Mouse (Mus musculus) cerebral cortex, adult 2 months (tissue): ENCODE measurements around the gene Psmb2.

Experiments
- WGBS: fragments of 180-500 bp; shearing (Covaris S2); methylation state at CpG from one replicate; pipeline ENCODE4 v1.1.7; 2018; 5-methylcytosine and 5-hydroxymethylcytosine counted together

Psmb2 gene

DNA sequence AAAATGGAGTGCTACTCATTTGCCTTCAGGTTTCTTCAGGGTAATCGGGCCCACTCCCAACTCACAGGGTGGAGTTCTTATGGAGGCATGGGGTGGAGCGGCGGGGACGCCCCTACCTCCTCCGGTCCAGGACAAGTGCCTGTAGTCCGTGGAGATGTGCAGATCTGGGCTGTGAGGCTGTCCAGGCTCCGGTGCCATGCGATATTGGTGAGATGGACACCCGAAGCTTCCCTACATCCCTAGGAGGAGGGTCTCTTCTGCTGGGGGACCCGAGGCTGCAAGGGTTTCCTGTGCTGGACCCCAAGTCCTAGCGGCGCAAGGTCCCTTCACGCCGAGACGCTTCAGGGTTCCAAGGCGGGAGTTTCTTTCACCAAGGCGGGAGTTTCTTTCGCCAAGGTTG, 54.7 kb downstream of the Psmb2 start:
- WGBS: 4% methylated on average over 18 of the region's 18 CpGs

DNA sequence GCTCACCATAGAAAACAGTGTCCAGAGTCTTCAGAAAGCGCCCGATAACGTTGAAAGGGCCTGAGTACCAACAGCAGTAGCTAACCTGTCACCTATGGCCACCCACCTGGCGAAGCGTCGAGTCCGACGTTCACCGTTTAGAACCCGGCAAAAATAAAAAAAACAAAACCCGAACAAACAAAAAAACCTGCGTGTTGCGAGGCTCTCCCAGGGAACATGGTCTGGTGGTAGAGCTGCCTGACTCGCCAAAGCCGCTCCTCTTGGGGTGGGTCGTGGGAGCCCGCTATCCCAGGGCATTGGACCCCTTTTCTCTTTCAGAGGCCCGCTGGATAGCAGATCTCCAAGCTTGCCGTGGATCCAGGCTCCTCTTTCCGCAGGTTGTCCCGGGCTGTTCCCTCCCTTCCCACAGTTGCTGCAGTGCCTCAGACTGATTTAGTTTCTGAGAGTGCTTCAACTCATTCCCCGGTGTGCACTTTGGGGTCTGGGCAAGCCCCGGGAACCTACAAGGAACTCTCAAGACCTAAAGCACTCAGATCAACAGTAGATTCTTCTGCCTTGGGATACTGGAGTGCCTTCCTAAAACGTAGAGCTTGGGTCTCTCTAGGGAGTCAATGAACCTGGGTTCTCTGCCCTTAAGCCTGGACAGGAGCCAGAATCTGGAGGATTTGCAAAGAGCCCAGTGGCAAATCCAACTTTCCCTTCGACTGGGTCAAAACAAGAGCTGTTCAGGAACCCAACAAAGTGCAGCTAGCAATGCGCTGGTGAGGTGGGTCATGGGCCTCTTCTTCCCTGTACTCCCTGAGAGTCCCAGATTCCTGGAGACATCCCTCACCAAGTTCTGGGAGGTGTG, 55.3 kb downstream of the Psmb2 start:
- 9% methylated on average over 26 of the region's 26 CpGs for WGBS

DNA sequence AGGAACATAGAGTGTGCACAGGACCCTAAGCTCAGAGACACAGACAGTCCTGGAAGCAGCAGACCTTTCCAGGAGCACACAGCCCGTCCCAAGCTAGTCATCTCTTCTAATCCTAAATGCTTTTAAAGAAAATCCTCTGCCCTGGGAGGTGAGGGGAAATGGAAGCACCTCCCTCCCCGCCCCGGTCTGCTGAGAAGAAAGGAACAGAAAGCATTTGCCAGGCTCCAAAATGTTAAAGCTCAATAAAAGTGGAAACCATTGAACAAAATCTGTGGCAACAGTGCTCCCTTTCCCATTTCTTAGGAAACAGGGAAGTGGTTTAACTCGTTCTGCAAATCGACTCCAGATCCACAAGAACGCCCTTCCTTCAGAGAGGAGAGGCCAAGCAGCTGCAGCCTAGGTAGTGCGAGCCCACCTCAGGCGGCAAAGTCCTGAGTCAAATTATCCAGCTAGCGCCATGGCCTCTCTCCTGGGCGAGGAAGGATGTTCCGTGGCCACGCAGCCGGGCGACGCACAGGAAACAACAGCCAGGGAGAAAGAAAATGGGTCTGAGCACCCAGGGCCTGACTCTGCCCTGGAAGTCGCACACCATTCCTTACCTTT, 56.7 kb downstream of the Psmb2 start:
- 23% methylated on average over 16 of the region's 16 CpGs for WGBS

DNA sequence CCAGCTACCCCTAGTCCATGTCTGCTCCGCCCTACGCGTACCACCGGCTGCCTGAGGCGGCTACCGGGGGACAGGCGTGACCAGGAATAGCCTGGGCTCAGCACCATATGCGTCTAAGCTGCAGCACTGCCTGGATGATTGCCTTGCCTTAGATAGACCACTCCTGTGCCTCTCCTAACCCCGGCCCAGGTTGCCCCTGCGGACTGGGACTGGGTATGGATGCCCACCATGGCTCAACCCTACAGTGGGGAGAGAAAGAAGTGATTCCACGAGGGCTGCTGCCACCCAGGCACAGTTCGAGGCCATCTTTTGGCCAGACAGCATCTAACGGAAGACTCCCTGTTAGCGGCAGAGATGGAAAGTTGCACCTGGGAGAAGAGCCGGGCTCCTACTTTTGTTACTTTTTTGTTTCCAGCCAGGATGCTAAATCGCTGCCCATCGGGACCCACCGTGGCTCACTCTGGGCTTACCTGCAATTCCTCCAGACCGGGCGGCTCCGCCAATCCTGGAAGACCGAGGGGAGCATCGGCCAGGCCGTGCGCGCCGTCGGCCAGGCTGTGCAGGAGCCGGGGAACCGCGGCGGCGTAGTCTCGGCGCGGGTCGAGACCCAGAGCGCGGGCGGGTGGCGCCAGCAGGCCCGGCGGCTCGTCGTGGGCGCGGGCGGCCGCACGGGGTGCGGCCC, 57.4 kb downstream of the Psmb2 start:
- WGBS: 6% methylated on average over 50 of the region's 51 CpGs

DNA sequence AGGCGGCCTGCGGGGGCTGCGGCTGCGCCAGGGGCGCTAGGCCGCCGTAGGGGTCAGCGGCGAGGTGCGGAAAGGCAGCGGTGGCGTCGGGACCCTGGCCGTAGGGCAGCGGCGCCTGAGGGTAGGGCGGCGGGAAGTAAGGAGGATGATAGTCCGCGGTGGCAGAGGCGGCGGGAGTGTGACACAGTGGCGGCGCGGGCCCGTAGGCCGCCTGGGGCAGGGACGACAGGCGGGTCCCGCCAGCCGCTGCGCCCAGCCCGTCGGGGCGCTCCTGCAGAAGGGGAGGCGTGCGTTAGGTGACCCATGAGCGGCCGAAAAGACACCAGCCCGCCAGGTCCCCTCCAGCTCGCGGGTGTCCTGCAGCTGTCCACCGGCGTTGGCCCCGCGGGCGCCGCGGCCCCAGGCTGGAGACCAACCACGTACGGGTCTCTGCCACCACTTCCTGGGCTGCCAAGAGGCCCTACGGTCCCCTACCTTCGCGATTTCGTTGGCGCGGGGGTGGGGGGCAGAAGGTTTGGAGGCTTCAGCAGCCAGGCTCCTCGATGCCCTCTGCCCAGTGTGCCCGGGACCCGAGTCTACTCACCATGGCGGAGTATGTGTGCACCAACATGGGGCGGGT, 58.1 kb downstream of the Psmb2 start:
- 1% methylated on average over 62 of the region's 62 CpGs for WGBS

DNA sequence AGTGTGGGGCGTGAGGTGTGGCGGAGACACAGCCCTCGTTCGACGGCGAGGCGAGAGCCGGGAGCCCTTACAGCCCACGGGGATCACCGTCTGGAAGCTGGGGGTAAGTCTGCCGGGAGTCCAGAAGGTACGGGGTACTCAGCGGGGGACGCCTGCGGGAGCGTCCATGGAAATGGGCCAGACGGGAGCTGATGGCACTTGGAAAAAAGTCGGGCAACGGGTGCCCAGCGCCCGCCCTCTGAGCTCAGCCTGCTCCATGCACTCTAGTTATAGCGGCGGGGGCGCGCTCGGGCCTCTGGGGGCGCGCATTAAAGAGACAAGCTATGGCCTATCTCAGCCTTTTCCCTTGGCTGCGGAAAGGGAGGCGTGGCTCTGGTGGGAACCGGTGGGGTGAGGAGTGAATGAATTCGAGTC, 58.6 kb downstream of the Psmb2 start, which contains the start of gene Tfap2e:
Gene Tfap2e, minus strand, starts transcription at position 240 of the 414 bp plus-strand sequence.
- 2% methylated on average over 32 of the region's 32 CpGs for WGBS

DNA sequence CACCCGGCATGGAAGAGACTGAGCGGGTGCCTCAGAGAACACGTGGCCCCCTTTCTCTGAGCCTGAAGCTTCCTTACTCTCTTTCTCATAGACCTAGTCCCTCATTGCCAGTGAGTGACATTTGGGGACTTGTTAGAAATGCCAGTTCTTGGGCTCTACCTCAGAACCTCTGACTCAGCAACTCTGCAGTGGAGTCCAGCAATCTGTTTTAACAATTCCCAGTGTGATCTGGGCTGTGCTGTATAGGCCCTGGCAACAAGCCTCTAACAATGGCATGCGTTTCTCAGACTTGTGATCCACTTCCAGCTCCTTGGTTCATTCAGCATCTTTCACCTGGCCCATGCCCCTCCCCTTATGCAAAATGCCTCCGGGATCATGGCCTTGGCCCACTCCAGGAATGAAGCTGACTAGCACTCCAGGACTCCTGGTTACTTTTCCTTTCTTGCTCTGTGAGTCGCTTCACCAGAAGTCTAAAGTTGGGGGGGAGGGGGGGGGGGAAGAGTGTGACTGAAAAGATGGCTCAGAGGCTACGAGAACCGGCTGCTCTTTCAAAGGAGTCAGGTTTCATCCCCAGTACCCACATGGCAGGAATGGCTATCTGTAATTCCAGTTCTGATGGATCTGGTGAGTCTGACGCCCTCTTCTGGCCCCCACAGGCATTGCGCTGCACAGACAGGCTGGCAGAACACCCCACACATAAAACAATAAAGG, 62.7 kb downstream of the Psmb2 start:
- 40% methylated on average over 10 of the region's 10 CpGs for WGBS

DNA sequence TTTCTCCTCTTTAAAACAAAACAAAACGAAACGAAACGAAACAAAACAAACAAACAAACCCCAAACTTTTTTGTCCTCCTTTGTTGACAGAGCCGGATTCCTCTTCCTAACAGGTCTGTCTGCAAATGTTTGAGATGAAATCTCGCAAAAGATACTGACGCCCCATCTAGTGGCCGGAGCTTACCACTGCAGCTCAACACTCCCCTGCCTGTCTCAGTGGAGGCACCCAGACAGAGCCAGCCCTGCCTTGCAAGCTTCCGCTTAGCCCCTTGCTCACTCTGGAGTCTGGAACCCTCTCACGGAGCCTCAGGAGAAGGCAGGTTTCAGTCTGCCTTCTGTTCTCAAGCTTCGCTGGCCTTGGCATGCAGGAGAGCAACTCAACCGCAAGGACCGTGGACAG, 64.0 kb downstream of the Psmb2 start:
- WGBS: 2% methylated on average over 12 of the region's 12 CpGs

DNA sequence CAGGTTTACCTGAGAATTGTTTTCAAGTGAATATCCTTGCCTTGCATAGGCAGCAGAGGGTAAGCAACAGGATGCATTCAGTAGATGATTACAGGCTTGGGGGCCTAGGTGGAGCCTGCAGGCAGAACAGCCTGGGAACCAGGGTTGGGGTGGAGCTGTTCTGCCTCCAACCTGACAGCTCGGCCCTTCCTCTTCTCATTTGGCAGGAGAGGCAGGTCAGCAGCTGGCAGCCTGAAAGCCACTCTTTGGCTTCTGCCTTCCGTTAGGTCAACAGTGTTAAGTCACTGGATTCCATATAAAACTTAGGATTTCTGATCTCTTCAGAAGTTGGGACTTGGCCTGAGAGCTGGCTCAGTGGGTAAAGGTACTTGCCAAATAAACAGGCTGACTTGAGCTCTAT, 65.5 kb downstream of the Psmb2 start:
- 56% methylated on average over 2 of the region's 2 CpGs for WGBS

DNA sequence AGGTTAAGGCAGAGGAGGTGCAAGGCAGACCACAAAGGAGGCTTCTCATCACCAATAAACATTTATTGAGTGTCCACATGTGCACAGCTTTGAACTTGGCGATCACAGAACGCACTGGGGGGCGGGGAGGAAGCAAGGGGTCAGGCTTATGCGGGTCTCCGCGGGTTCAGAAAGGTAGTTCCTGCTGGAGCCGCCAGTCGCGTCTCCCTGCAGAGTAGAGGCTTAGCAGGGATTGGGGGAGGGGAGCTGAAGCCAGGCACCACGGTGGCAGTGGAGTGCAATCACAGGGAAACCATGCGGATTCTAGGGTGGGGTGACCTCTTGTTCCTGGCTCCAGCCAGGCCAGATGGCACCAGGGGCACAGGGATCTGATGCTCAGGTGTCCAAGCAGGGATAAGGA, 66.3 kb downstream of the Psmb2 start:
- WGBS: 38% methylated on average over 11 of the region's 11 CpGs

DNA sequence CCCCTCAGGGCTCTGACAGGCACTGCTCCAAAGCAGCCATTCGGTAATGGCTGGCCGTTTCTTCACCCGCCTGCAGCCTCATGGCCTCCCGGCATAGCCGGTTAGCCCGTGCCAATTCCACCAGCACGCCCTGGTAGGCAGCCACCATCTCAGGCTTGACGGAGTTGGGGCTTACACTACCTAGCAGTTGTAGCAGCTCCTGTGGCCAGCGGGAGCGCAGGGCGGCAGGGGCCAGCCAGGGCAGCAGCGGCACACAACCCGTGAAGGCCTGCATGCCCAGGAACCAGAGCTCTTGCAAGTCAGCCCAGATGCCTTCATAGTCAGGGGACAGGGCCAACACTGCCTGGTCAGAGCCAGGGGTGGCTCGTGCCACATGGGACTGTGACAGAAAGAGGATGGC, 67.4 kb downstream of the Psmb2 start:
- 83% methylated on average over 14 of the region's 14 CpGs for WGBS

DNA sequence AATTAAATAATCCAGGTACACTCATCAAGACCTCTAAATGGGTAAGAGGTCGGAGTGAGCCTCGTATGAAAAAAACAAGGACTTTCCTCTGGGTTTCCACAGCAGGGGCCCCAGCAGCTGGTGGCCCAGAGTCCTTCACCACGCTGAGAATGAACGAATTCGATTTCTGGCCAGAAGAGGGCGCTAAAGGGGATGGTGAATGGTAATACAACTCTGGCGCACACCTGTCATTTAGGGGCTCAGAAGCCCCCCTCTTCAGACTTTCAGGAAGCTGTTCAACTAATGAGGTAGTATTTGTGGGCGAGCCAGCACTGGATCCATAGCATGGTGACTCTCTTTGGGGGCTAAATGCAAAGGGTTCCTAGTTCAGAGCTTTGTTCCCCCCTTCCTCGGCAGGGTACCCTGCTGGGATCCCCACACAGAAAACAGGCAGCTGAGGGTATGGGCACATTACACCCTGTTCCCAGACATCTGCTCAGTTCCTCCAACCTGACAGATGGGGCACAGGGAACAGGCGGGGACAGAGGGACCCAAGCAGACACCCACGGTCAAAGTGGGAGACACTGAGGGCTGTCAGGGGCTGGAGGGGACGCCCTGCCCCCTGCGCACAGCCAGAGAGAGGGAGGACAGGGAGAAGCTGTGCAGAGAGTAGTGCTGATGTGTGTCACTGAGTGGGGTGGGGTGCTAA, 68.2 kb downstream of the Psmb2 start:
- WGBS: 32% methylated on average over 13 of the region's 13 CpGs

DNA sequence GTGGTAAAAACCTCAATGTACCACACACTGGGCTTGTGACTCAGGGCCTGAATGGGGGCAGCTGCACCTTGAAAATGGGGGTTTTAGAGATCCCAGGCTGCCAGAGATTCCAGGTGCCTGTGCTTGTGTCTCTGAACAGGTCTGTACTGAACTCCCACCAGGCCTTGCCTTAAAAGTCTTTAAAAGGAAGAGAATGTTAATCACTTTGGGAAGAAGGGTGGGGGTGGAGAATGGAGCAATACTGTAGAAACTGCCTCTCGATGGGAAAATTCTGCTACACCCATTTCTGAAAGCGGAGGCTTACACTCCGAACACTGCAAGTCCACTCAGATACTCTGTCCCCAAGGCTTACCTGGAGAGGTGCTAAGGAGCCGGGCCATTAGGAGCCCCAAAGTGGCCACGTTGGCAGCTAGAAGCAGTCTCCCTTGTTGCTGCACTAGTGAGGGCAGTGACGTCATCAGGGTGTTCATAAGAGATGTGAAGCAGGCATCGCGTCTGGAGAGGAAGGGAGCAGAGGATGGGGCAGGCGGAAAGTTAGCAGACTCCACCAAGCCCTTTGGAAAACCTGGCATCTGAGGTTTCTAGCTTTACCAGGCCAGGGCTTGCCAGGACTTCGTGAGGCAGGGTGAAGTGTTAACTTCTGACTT, 68.9 kb downstream of the Psmb2 start:
- 50% methylated on average over 10 of the region's 10 CpGs for WGBS

DNA sequence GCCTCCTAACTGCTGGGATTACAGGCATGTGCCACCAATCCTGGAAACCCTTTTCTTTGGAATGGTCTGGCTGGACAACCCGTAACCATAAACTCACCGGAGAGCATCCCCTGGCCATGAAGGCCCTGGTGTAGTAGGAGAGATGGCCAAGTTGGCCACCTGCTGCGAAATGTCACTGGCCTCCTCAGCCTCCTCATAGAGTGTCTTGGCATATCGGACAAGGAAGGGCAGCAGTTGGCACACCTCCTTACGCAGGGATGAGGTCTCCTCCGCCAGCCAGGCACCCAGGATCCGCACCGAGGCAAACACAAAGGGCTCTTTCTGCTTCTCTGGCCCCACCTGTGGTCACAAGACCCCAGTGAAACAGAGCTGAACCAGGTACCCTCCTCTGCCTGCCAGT, 71.0 kb downstream of the Psmb2 start:
- 70% methylated on average over 8 of the region's 8 CpGs for WGBS

DNA sequence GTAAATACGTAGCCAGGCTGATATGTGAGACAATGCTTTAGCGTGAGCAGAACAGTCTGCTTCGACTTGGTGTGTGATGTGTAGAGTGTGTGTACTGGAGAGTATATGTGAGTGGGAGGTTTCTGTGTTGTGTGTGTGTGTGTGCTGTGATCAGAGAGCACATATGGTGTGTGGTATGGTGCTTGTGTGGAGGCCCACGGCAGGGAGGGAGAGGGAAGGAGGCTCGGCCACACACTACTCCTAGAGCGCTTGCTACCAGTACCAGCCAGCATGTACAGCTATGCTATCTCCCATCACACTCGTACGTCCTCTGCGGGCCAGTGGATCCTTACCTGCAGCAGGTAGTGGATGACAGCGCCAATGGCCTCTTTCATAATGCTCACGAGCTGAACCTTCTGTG, 72.1 kb downstream of the Psmb2 start:
- 41% methylated on average over 11 of the region's 11 CpGs for WGBS

DNA sequence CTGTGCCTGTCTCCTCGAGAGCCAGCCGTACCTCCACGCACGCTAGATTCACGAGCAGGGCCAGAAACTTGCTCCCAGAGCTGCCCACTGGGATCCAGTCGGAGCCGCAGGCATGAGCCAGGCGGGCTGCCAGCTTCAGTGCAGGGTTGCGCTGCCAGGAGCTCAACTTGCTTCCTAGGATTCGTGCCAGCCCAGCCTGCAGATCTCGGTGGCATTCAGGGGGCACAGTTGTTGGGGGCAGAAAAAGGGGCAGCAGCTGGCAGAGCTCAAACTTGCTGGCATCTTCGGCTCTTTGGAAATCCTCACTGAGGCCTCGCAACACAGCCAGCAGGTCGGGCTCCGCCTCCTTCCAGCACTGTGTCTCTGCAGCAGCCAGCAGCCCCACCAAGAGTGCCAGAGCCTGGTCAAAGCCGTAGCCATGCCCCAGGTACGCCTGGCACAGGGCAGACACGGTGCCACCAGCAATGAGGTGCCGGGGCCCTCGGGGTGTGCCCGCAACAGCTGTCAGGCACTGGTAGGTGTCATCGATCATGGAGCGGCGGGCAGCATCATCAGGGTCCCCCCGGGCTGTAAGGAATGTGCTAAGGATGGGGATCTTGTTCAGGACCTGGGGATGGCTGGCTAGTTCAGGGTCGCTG, 72.7 kb downstream of the Psmb2 start:
- 19% methylated on average over 26 of the region's 26 CpGs for WGBS

DNA sequence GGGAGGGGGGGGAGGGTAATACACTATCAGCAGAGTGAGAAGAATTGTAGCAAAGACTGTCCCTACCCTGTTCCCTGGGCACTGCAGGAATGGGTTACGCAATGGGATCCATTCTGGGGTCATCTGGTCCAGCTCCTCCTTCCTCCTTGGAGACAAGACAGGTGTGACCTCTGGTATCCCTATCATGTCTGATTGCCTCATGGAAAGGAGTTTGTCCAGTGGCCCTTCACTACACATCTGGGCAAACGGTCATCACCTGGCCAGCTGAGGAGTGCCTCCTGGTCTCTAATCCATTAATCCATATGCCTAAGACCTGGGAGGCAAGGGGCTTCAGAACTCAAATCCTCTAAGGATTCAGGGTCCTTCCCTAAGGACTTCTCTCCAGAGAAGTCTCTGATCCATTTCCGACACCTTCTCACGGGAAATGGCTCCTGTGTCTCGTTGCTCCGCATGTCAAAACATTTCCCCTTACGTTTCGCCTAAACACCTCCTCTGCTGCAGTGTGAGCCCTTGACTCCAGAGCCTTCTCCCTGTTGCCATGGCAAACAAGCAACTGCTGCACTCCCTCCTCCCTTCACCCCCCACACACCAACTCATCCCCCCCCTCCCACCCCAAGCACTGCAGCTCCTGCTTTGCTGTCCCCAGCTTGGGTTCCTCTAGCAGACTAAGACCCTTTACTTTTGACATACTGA, 73.6 kb downstream of the Psmb2 start:
- WGBS: 50% methylated on average over 8 of the region's 8 CpGs

DNA sequence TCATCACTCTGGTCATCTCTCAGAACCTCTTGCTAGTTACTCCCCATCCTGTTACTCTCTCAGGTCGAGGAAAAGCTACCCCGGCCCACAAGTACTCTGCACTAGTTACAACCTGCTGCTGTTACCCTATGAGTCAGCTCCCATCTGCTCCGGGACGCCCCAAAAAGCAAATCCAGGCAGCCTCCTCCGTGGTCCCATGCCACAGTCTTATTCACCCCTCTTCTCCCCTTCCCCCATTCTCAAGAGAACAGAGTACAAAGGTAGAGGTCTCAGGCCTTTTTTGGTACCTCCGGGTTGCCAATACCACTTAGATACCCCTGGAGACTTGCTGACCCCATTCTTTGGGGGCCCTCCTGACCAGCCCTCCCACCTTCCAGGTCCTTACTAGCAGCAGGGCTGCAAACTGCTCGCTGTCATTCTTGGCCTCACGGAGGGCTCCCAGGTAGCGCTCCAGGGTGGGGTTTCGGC, 74.2 kb downstream of the Psmb2 start:
- WGBS: 39% methylated on average over 10 of the region's 10 CpGs

DNA sequence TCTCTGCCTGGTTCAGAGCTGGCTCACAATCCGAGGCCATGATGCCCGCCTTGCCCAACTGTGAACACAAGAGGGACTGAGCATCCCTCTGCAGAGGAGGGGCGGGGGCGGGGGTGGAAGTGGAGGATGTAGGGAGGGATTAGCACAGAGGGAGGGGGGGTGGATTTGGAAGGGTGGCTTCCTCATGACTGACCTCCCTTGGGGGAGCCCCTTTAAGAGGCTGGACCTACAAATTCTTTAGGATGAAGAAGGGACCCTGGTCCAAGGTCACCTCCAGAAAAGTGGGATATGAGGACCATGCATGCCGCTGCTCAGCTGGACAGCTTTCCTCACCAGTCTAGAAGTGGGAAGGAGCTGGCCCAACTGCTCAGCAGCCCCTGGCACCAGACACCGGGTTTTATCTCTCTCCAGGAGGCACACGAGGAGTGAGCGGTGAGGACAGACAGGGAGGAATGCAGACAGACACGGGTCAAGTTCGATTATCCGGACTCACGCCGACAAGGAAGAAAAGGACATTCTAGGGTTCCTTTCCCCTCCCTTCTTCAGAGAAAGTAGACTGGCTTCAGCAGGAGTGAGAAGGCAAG, 74.7 kb downstream of the Psmb2 start:
- WGBS: 3% methylated on average over 13 of the region's 13 CpGs
